Mouse (Mus musculus) right cerebral cortex, postnatal 14 days (tissue): ENCODE results near the gene P3h3.
A peak's percentile ranks its signal among the peaks of the same experiment; 100 is the strongest.
"Not testable (repeated sequence)": the region's sequence is repeated elsewhere in the genome, so short reads cannot be mapped to it uniquely, and the experiment has no call there.

ENCODE experiments used
- DNase-seq: peaks from one replicate; pipeline ENCODE4 v3.0.0; 2022

Gene P3h3

GRCm38 (mm10) chr6:124856916-124857839 is at the start of gene P3h3:
Gene P3h3, minus strand, starts transcription at chr6:124857752.
- peak; percentile 85 for DNase-seq

GRCm38 (mm10) chr6:124904991-124905860 is 47.7 kb upstream of the P3h3 start:
- no peak for DNase-seq

GRCm38 (mm10) chr6:124904161-124904981 is 46.8 kb upstream of the P3h3 start:
- peak; percentile 51 for DNase-seq

- DNase-seq: peak; percentile 86
These were observed 46.1 kb upstream of the P3h3 start for GRCm38 (mm10) chr6:124903580-124904151.

GRCm38 (mm10) chr6:124901851-124902250 is 44.3 kb upstream of the P3h3 start:
- DNase-seq: no peak

- peak; percentile 51 for DNase-seq
These were observed 43.4 kb upstream of the P3h3 start for GRCm38 (mm10) chr6:124900801-124901480.

- no peak for DNase-seq
These were observed 42.7 kb upstream of the P3h3 start for GRCm38 (mm10) chr6:124900056-124900800.

- no peak for DNase-seq
These were observed 40.8 kb upstream of the P3h3 start for GRCm38 (mm10) chr6:124898359-124898758.

GRCm38 (mm10) chr6:124894113-124894512 is 36.6 kb upstream of the P3h3 start:
- not testable (repeated sequence) for DNase-seq

GRCm38 (mm10) chr6:124890997-124891396 is 33.4 kb upstream of the P3h3 start:
- no peak for DNase-seq

GRCm38 (mm10) chr6:124888555-124889125 is 31.1 kb upstream of the P3h3 start:
- DNase-seq: no peak

- no peak for DNase-seq
These were observed 30.4 kb upstream of the P3h3 start, which contains the start of gene Cd4 for GRCm38 (mm10) chr6:124887986-124888385. Gene Cd4, minus strand, starts transcription at chr6:124888221.

GRCm38 (mm10) chr6:124885956-124886381 is 28.4 kb upstream of the P3h3 start:
- no peak for DNase-seq

GRCm38 (mm10) chr6:124884714-124885500 is 27.4 kb upstream of the P3h3 start:
- no peak for DNase-seq

- no peak for DNase-seq
These were observed 25.8 kb upstream of the P3h3 start for GRCm38 (mm10) chr6:124883351-124883750.

GRCm38 (mm10) chr6:124881821-124882220 is 24.3 kb upstream of the P3h3 start:
- DNase-seq: no peak

- no peak for DNase-seq
These were observed 21.8 kb upstream of the P3h3 start for GRCm38 (mm10) chr6:124879390-124879789.

- DNase-seq: no peak
These were observed 16.8 kb upstream of the P3h3 start for GRCm38 (mm10) chr6:124874348-124874747.

- DNase-seq: no peak
These were observed 9.0 kb upstream of the P3h3 start for GRCm38 (mm10) chr6:124866560-124866959.
